Mouse (Mus musculus) CD4-positive naive resting alpha-beta T cell, adult 76 days (primary cell): ENCODE measurements around the gene Zap70. TPM values are rescaled to one million over a fixed set of nuclear protein-coding genes. Genes with fewer than 3 reads are reported as not detected.

Source experiments
- total RNA-seq: library from RNA; stranded (reverse); gene quantifications from one replicate; pipeline ENCODE4 v1.2.4, GENCODE M21; 2023

The Zap70 gene
- 215 TPM for total RNA-seq

DNA sequence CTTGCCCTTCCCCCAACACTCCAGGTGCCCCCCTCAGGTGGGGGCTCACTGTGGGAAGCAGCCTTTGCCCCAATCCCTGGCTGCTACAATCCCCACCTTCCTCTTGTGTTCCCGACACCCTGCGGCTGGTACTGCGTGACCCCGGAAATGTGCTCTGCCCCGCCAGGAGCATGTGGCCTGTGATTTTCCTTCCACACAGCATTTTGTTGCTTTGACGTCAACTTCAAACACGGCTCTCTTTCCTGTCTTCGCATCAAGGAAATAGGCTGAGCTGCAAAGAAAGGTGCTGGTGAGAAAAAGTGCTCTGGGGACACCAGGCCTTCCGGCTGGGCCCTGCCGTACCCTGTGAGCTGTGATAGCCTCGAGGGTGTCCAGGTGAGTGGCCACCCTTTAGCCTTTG lies at the start of gene Zap70:
Zap70 (plus strand) TSS at position 231 of the 400 bp plus-strand sequence.

GRCm38 (mm10) chr1:36714311-36714710 lies 47.3 kb upstream of the Zap70 start, which contains the start of gene Actr1b:
Gene Actr1b, minus strand, starts transcription at chr1:36714422.

Other genes with a start within 250 kb of the Zap70 start
- 39.4 TPM for gene Cnnm3, start 249.9 kb upstream of the Zap70 start, total RNA-seq
- 22.4 TPM for gene Ankrd23, start 224.9 kb upstream of the Zap70 start, total RNA-seq
- gene Gm42417, start 222.4 kb upstream of the Zap70 start, total RNA-seq = not detected
- gene Ankrd39, start 214.4 kb upstream of the Zap70 start, total RNA-seq = 22.5 TPM
- gene Sema4c, start 203.4 kb upstream of the Zap70 start, total RNA-seq = 0.64 TPM
- 0.88 TPM for gene Fam178b, start 78.6 kb upstream of the Zap70 start, total RNA-seq
- 221 TPM for gene Cox5b, start 70.3 kb upstream of the Zap70 start, total RNA-seq
- gene 4933424G06Rik, start 51.6 kb upstream of the Zap70 start, total RNA-seq = not detected
- 324 TPM for gene Actr1b, start 47.4 kb upstream of the Zap70 start, total RNA-seq
- gene Tmem131, start 181.9 kb downstream of the Zap70 start, total RNA-seq = 81.3 TPM